Mouse (Mus musculus): ENCODE measurements around the gene Wwp2.

DNA sequence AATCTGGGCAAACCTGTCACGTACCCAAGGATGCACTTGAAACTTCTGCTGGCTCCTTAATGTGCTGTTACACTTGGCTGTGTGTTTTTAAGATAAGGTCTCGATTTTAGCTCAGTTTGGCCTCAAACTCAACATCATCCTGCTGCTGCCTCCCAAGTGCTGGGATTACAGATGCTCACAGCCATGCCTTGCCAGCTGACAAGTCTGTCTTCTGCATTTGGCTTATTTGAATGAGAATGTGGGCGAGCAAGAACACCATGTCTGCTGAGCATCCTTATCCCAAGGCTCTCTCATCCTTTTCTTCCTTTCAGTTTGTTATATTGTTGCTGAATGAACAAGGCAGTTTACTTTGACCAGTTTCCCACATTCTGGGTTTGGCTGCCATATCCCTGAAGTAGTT is 39.4 kb downstream of the Wwp2 start:
- TF ChIP-seq POLR2A (IDR thresholded peaks at IDR 0.05; ENCODE audit: low read depth, low read length) = no peak
- TF ChIP-seq CTCF (conservative IDR thresholded peaks at IDR 0.05; ENCODE audit: insufficient read depth, insufficient read length, low read depth, low read length) = no peak

Measured in kidney, adult 2 months (tissue).